Mouse (Mus musculus): ENCODE data around the gene Tarbp1. TPM values are rescaled to one million over a fixed set of nuclear protein-coding genes. Genes with fewer than 3 reads are reported as not detected.
"Not testable (repeated sequence)": the region's sequence is repeated elsewhere in the genome, so short reads cannot be mapped to it uniquely, and the experiment has no call there.

The Tarbp1 gene
- total RNA-seq, 2 experiments from 2014 or later = 3.7 to 4.5 TPM

- intact Hi-C loops (cut with DNase I) = no loop called here
- no peak for DNase-seq (ENCODE audit: extremely low spot score in 1 of 2, low spot score in 2 of 2)
Observed at GRCm38 (mm10) chr8:126429635-126430034, 45.2 kb downstream of the Tarbp1 start.

- intact Hi-C loops (cut with DNase I) = loop anchor here (5.0 kb wide), 1 partner anchor 168 kb away; no protein-coding TSS in a partner anchor
- DNase-seq (ENCODE audit: extremely low spot score in 1 of 2, low spot score in 2 of 2) = no peak
Observed at GRCm38 (mm10) chr8:126424946-126425345, 49.9 kb downstream of the Tarbp1 start.

GRCm38 (mm10) chr8:126424163-126424562 is 50.7 kb downstream of the Tarbp1 start:
- intact Hi-C loops (cut with DNase I) = loop anchor here (5.0 kb wide), 1 partner anchor 167 kb away; no protein-coding TSS in a partner anchor
- DNase-seq (ENCODE audit: extremely low spot score in 1 of 2, low spot score in 2 of 2) = no peak

GRCm38 (mm10) chr8:126422920-126423300 is 52.0 kb downstream of the Tarbp1 start:
- intact Hi-C loops (cut with DNase I) = loop anchor here (5.0 kb wide), 1 partner anchor 166 kb away; no protein-coding TSS in a partner anchor
- peak in 1 of 2 experiments; percentile 38 for DNase-seq (ENCODE audit: extremely low spot score in 1 of 2, low spot score in 2 of 2)

GRCm38 (mm10) chr8:126422174-126422919 is 52.5 kb downstream of the Tarbp1 start, which contains the start of gene Coa6:
Gene Coa6 (plus strand): TSS chr8:126422515.
- intact Hi-C loops (cut with DNase I) = loop anchor here (5.0 kb wide), 1 partner anchor 165 kb away; no protein-coding TSS in a partner anchor
- DNase-seq (ENCODE audit: extremely low spot score in 1 of 2, low spot score in 2 of 2) = peak; percentile 97 to 99

- intact Hi-C loops (cut with DNase I) = loop anchor here (5.0 kb wide), 1 partner anchor 164 kb away; no protein-coding TSS in a partner anchor
- DNase-seq (ENCODE audit: extremely low spot score in 1 of 2, low spot score in 2 of 2) = no peak
Observed at GRCm38 (mm10) chr8:126420834-126421233, 54.0 kb downstream of the Tarbp1 start.

GRCm38 (mm10) chr8:126405030-126405429 is 69.8 kb downstream of the Tarbp1 start:
- no peak for DNase-seq (ENCODE audit: extremely low spot score in 1 of 2, low spot score in 2 of 2)

GRCm38 (mm10) chr8:126404550-126404949 is 70.3 kb downstream of the Tarbp1 start:
- DNase-seq (ENCODE audit: extremely low spot score in 1 of 2, low spot score in 2 of 2); intact Hi-C loops (cut with DNase I): not testable (repeated sequence)

More at GRCm38 (mm10) chr8:126405030-126405429, 69.8 kb downstream of the Tarbp1 start:
- intact Hi-C loops (cut with DNase I) = no loop called here

- intact Hi-C loops (cut with DNase I) = no loop called here
- DNase-seq (ENCODE audit: extremely low spot score in 1 of 2, low spot score in 2 of 2) = no peak
Observed at GRCm38 (mm10) chr8:126398349-126398748, 76.5 kb downstream of the Tarbp1 start.

- peak in 1 of 2 experiments; percentile 19 for DNase-seq (ENCODE audit: extremely low spot score in 1 of 2, low spot score in 2 of 2)
- intact Hi-C loops (cut with DNase I) = no loop called here
Observed at GRCm38 (mm10) chr8:126395917-126396316, 78.9 kb downstream of the Tarbp1 start.

- intact Hi-C loops (cut with DNase I) = no loop called here
- no peak for DNase-seq (ENCODE audit: extremely low spot score in 1 of 2, low spot score in 2 of 2)
Observed at GRCm38 (mm10) chr8:126395386-126395785, 79.5 kb downstream of the Tarbp1 start.

GRCm38 (mm10) chr8:126391541-126391940 is 83.3 kb downstream of the Tarbp1 start:
- intact Hi-C loops (cut with DNase I) = no loop called here
- DNase-seq (ENCODE audit: extremely low spot score in 1 of 2, low spot score in 2 of 2) = peak in 1 of 2 experiments; percentile 33

GRCm38 (mm10) chr8:126387566-126387965 is 87.3 kb downstream of the Tarbp1 start:
- no peak for DNase-seq (ENCODE audit: extremely low spot score in 1 of 2, low spot score in 2 of 2)
- intact Hi-C loops (cut with DNase I) = no loop called here

- DNase-seq (ENCODE audit: extremely low spot score in 1 of 2, low spot score in 2 of 2) = peak in 1 of 2 experiments; percentile 43
- intact Hi-C loops (cut with DNase I) = loop anchor here (5.0 kb wide), 2 partner anchors 85 to 125 kb away; partner anchors contain the start of gene Slc35f3
Observed at GRCm38 (mm10) chr8:126382749-126383148, 92.1 kb downstream of the Tarbp1 start.

GRCm38 (mm10) chr8:126382216-126382615 is 92.6 kb downstream of the Tarbp1 start:
- intact Hi-C loops (cut with DNase I) = loop anchor here (5.0 kb wide), 2 partner anchors 85 to 125 kb away; partner anchors contain the start of gene Slc35f3
- no peak for DNase-seq (ENCODE audit: extremely low spot score in 1 of 2, low spot score in 2 of 2)

GRCm38 (mm10) chr8:126381299-126381698 is 93.6 kb downstream of the Tarbp1 start:
- no peak for DNase-seq (ENCODE audit: extremely low spot score in 1 of 2, low spot score in 2 of 2)
- intact Hi-C loops (cut with DNase I) = loop anchor here (5.0 kb wide), 2 partner anchors 84 to 124 kb away; partner anchors contain the start of gene Slc35f3

GRCm38 (mm10) chr8:126380141-126380540 is 94.7 kb downstream of the Tarbp1 start:
- intact Hi-C loops (cut with DNase I) = loop anchor here (5.0 kb wide), 2 partner anchors 83 to 123 kb away; partner anchors contain the start of gene Slc35f3
- DNase-seq (ENCODE audit: extremely low spot score in 1 of 2, low spot score in 2 of 2) = no peak

- intact Hi-C loops (cut with DNase I) = no loop called here
- DNase-seq (ENCODE audit: extremely low spot score in 1 of 2, low spot score in 2 of 2) = no peak
Observed at GRCm38 (mm10) chr8:126379580-126379979, 95.3 kb downstream of the Tarbp1 start.
